Mouse (Mus musculus) kidney, adult 9 months (tissue): ENCODE measurements around the gene Tecta.

Source experiments
- DNase-seq: peaks from one replicate; pipeline ENCODE4 v3.0.0; 2022

Tecta gene

GRCm38 (mm10) chr9:42385656-42386055 lies 14.1 kb downstream of the Tecta start:
- DNase-seq, result no peak

GRCm38 (mm10) chr9:42382628-42383347 lies 16.9 kb downstream of the Tecta start:
- no peak for DNase-seq

- no peak for DNase-seq
These were observed 17.7 kb downstream of the Tecta start for GRCm38 (mm10) chr9:42382063-42382462.

- DNase-seq, result no peak
These were observed 21.7 kb downstream of the Tecta start for GRCm38 (mm10) chr9:42378071-42378470.

- DNase-seq, result no peak
These were observed 22.1 kb downstream of the Tecta start for GRCm38 (mm10) chr9:42377656-42378055.

- DNase-seq, result no peak
These were observed 27.9 kb downstream of the Tecta start for GRCm38 (mm10) chr9:42371670-42372368.

GRCm38 (mm10) chr9:42357585-42357984 lies 42.1 kb downstream of the Tecta start:
- no peak for DNase-seq

- DNase-seq, result no peak
These were observed 44.9 kb downstream of the Tecta start for GRCm38 (mm10) chr9:42354871-42355270.

- DNase-seq, result no peak
These were observed 49.9 kb downstream of the Tecta start for GRCm38 (mm10) chr9:42349791-42350190.

- DNase-seq, result no peak
These were observed 53.4 kb downstream of the Tecta start for GRCm38 (mm10) chr9:42346297-42346696.

GRCm38 (mm10) chr9:42339151-42339550 lies 60.6 kb downstream of the Tecta start:
- DNase-seq, result no peak

GRCm38 (mm10) chr9:42337026-42337425 lies 62.7 kb downstream of the Tecta start:
- DNase-seq, result no peak

- DNase-seq, result no peak
These were observed 63.2 kb downstream of the Tecta start for GRCm38 (mm10) chr9:42336575-42336974.

- no peak for DNase-seq
These were observed 64.8 kb downstream of the Tecta start for GRCm38 (mm10) chr9:42334885-42335284.

- DNase-seq, result no peak
These were observed 67.0 kb downstream of the Tecta start for GRCm38 (mm10) chr9:42332692-42333091.

- no peak for DNase-seq
These were observed 68.4 kb downstream of the Tecta start for GRCm38 (mm10) chr9:42331341-42331740.

- DNase-seq, result peak; percentile 11
These were observed 70.0 kb downstream of the Tecta start for GRCm38 (mm10) chr9:42329753-42330152.

- DNase-seq, result peak; percentile 62
These were observed 72.9 kb downstream of the Tecta start for GRCm38 (mm10) chr9:42326688-42327440.

- DNase-seq, result no peak
These were observed 74.9 kb downstream of the Tecta start for GRCm38 (mm10) chr9:42324640-42325394.

GRCm38 (mm10) chr9:42323238-42323637 lies 76.5 kb downstream of the Tecta start:
- no peak for DNase-seq

GRCm38 (mm10) chr9:42321442-42321841 lies 78.3 kb downstream of the Tecta start:
- DNase-seq, result no peak

- no peak for DNase-seq
These were observed 79.1 kb downstream of the Tecta start for GRCm38 (mm10) chr9:42320616-42321015.

- DNase-seq, result no peak
These were observed 81.2 kb downstream of the Tecta start for GRCm38 (mm10) chr9:42318455-42318987.
